Mouse (Mus musculus) olfactory bulb, adult 2 months (tissue): ENCODE measurements at regions not wholly inside any gene's neighbourhood (a gene's known extent, or its start where the extent isn't known, plus 50 kb on each side); places are given as distances from the start of the nearest gene placed in this dataset.

Experiments used
- CTCF ChIP-seq: fragments of 200-500 bp; IDR thresholded peaks from 2 replicates; pipeline ENCODE4 v1.5.1; 2012; ENCODE audit warnings: low read depth, mild to moderate bottlenecking, low read length, moderate library complexity; ENCODE audit not compliant: insufficient read depth
- POLR2A ChIP-seq: fragments of 200-500 bp; IDR thresholded peaks from 2 replicates; pipeline ENCODE4 v1.6.1; 2012; ENCODE audit warnings: mild to moderate bottlenecking, low read depth, low read length, moderate library complexity; ENCODE audit not compliant: insufficient read depth

DNA sequence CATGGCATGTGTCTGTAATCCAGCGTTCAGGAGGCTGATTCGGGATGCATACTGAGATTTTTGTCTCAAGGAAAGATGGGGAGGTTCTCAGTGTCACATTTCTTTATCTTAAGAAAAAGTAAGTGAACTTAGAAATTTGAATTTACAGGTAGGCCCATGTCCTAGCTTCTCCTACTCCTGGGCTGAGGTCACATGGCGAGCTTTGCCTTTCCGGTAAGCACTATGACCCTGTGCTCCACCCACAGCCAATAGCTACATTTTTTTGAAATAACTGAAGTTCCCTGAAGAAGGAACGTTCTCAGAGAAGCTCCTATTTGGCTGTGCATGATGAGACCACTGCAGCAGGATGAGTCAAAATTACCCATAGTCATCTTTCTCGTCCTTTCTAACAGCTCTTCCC lies 83.0 kb upstream of the Marcks start:
- TF ChIP-seq POLR2A (no peak), CTCF (no peak)
